19 mouse cellular contexts compared by ENCODE assay signal in the genomic region with DNA sequence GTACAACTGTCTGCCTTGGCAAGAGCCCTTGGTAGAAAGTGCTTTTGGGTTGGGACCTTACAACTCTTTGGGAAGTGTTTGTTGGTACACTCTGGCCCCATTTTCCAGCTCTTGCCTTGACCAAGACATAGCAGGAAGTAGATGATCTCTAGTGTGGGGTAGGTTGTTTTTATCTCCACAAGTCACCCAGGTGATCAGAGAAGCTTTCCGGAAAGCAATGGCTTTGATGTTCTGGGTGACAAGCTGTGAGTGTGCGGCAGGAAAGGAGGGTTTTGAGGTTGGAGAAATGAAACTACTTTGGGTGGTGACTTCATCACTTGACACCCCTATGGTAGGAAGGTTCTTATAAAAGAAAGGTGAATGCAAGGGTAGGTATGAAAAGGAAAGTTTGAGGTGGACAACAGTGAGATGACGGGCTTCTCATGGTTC.
DNase-seq lines count a peak whose midpoint lies in the region; ATAC-seq and TF ChIP-seq lines count a peak whose summit lies in the region.
"Had no signal": no experiment of that assay in that cellular context is flagged by ENCODE, and none has a peak within 500 bp of the region (broad histone marks: within the 10 kb centered on the region; RNA-seq: fewer than 3 reads in every experiment).

No protein-coding gene starts in this region.

- no peak for ATAC-seq in liver, postnatal 0 days
- no peak for ATAC-seq in forebrain, embryonic 12.5 days (ENCODE audit: low FRiP score)
- ATAC-seq: midbrain, embryonic 13.5 days had no signal

- 72% methylated on average over 3 of the region's 3 CpGs for WGBS in liver, postnatal 0 days (ENCODE audit: insufficient replicate concordance)
- 94% methylated on average over 3 of the region's 3 CpGs for WGBS in forebrain, embryonic 12.5 days

- H3K36me3 ChIP-seq in liver, postnatal 0 days (replicated peaks; ENCODE audit: insufficient read depth, low read length), result no peaks in the 10 kb centered on the region
- no peaks in the 10 kb centered on the region for H3K36me3 ChIP-seq in splenic B cell, adult 2 months (ENCODE audit: control insufficient read depth, insufficient read depth, low read length, poor library complexity, severe bottlenecking)
- no peaks in the 10 kb centered on the region for H3K36me3 ChIP-seq in forebrain, embryonic 12.5 days (replicated peaks)
- H3K36me3 ChIP-seq: embryonic facial prominence, embryonic 10.5 days; hindbrain, embryonic 13.5 days; midbrain, embryonic 13.5 days; neural tube, embryonic 15.5 days had no signal

- no peak overlapping the region for H3K9ac ChIP-seq in liver, postnatal 0 days (replicated peaks)
- H3K9ac ChIP-seq in forebrain, embryonic 12.5 days, result no peak overlapping the region
- H3K9ac ChIP-seq: hindbrain, embryonic 13.5 days; midbrain, embryonic 13.5 days; neural tube, embryonic 15.5 days had no signal

- no peak for TF ChIP-seq CTCF in liver, postnatal 0 days (IDR thresholded peaks at IDR 0.05; ENCODE audit: low read depth)

- no peak for TF ChIP-seq EP300 in liver, postnatal 0 days (IDR thresholded peaks at IDR 0.05; ENCODE audit: low read depth)

- H3K9me3 ChIP-seq in liver, postnatal 0 days (ENCODE audit: low read length), result no peaks in the 10 kb centered on the region
- H3K9me3 ChIP-seq in forebrain, embryonic 12.5 days, result no peaks in the 10 kb centered on the region
- H3K9me3 ChIP-seq: embryonic facial prominence, embryonic 10.5 days; hindbrain, embryonic 13.5 days; midbrain, embryonic 13.5 days; neural tube, embryonic 15.5 days had no signal

- peak; percentile 81 to 82 for DNase-seq in B cell, adult 2 months
- DNase-seq in CD8-positive naive resting alpha-beta T cell, adult 2 months (ENCODE audit: low read depth in 2 of 2, low spot score in 2 of 2), result peak; percentile 77 to 83
- DNase-seq in liver, postnatal 0 days, result no peak
- peak; percentile 95 for DNase-seq in splenic B cell, adult 2 months (ENCODE audit: low read depth, low spot score)
- DNase-seq in layer of hippocampus, adult 9-10 months (ENCODE audit: low spot score), result no peak
- no peak for DNase-seq in neural tube, embryonic 10.5 days (ENCODE audit: extremely low spot score, low spot score)
- no peak for DNase-seq in kidney, adult 11 months
- DNase-seq: adrenal gland, postnatal 10 days; cerebellum, postnatal 14 days; kidney, adult 2 months; kidney, postnatal 4 days; lung, postnatal 10 days; right cerebral cortex, adult 18-20 months had no signal

- no peak overlapping the region for H3K4me3 ChIP-seq in liver, postnatal 0 days (ENCODE audit: low read depth, low read length)
- no peak overlapping the region for H3K4me3 ChIP-seq in forebrain, embryonic 12.5 days (replicated peaks)
- H3K4me3 ChIP-seq: embryonic facial prominence, embryonic 10.5 days; hindbrain, embryonic 13.5 days; left cerebral cortex, adult 2 months; midbrain, embryonic 13.5 days; neural tube, embryonic 15.5 days had no signal

- H3K27me3 ChIP-seq in liver, postnatal 0 days (ENCODE audit: insufficient read depth, low read length), result no peaks in the 10 kb centered on the region
- H3K27me3 ChIP-seq in splenic B cell, adult 2 months (ENCODE audit: control insufficient read depth, insufficient read depth, low read length, poor library complexity, severe bottlenecking), result no peaks in the 10 kb centered on the region
- no peaks in the 10 kb centered on the region for H3K27me3 ChIP-seq in forebrain, embryonic 12.5 days
- H3K27me3 ChIP-seq: hindbrain, embryonic 13.5 days; midbrain, embryonic 13.5 days; neural tube, embryonic 15.5 days had no signal

- peaks cover 10% of the 10 kb centered on the region for H3K4me1 ChIP-seq in liver, postnatal 0 days (ENCODE audit: insufficient read depth)
- no peaks in the 10 kb centered on the region for H3K4me1 ChIP-seq in forebrain, embryonic 12.5 days
- H3K4me1 ChIP-seq: embryonic facial prominence, embryonic 10.5 days; hindbrain, embryonic 13.5 days; midbrain, embryonic 13.5 days; neural tube, embryonic 15.5 days had no signal

- peak overlapping the region; percentile 62; the same call in 1 of the 2 replicates for H3K27ac ChIP-seq in liver, postnatal 0 days (ENCODE audit: low read depth)
- no peak overlapping the region for H3K27ac ChIP-seq in forebrain, embryonic 12.5 days
- H3K27ac ChIP-seq: embryonic facial prominence, embryonic 10.5 days; hindbrain, embryonic 13.5 days; left cerebral cortex, adult 2 months; midbrain, embryonic 13.5 days; neural tube, embryonic 15.5 days had no signal

- no peak overlapping the region for H3K4me2 ChIP-seq in liver, postnatal 0 days (ENCODE audit: low read depth, low read length)
- no peak overlapping the region for H3K4me2 ChIP-seq in forebrain, embryonic 12.5 days
- H3K4me2 ChIP-seq: hindbrain, embryonic 13.5 days; midbrain, embryonic 13.5 days; neural tube, embryonic 15.5 days had no signal

Comparison
In these comparisons a context has a peak if more than half of its experiments do, and no peak if none do; other contexts are left out.
1. DNase-seq: peak in B cell, adult 2 months (2 of 2), CD8-positive naive resting alpha-beta T cell, adult 2 months (2 of 2) and splenic B cell, adult 2 months (single experiment); none in liver, postnatal 0 days (single experiment), layer of hippocampus, adult 9-10 months (single experiment), neural tube, embryonic 10.5 days (single experiment) and kidney, adult 11 months (single experiment).